Mouse (Mus musculus): ENCODE results near the gene Rcc2.

GRCm38 (mm10) chr4:140701716-140702561 lies 1.6 kb downstream of the Rcc2 start:
- TF ChIP-seq POLR2A (IDR thresholded peaks at IDR 0.05; ENCODE audit: extremely low read depth, insufficient read depth, low read length) (no peak), CTCF (IDR thresholded peaks at IDR 0.05; ENCODE audit: extremely low read depth, insufficient read depth, low read length) (no peak)
